Mouse (Mus musculus) limb, embryonic 14.5 days (tissue): Measurements from ENCODE around the gene Syce3. TPM values are rescaled to one million over a fixed set of nuclear protein-coding genes. Genes with fewer than 3 reads are reported as not detected.

Source experiments
- ATAC-seq: fragments of 200-750 bp; cut with Nextera tagmentation; 2 replicates; pipeline ENCODE4 v1.8.0; 2017; ENCODE audit warnings: low read depth, moderate number of reproducible peaks, moderate TSS enrichment; ENCODE audit not compliant: low FRiP score
- DNase-seq: peaks from one replicate; pipeline ENCODE4 v3.0.0-alpha.2; 2015; ENCODE audit warnings: low spot score
- H3K27ac ChIP-seq: fragments of 300-500 bp; sonication (generic); replicated peaks from 2 replicates; pipeline ENCODE4 v1.5.1; 2014; ENCODE audit warnings: low read depth, mild to moderate bottlenecking, low read length, moderate library complexity, mixed read lengths
- H3K27me3 ChIP-seq: fragments of 300-500 bp; sonication (generic); 2 replicates; pipeline ENCODE4 v1.6.1; 2014; ENCODE audit warnings: low read length, mixed read lengths; ENCODE audit not compliant: control insufficient read depth, insufficient read depth
- H3K36me3 ChIP-seq: fragments of 300-500 bp; sonication (generic); 2 replicates; pipeline ENCODE4 v1.6.1; 2014; ENCODE audit warnings: mild to moderate bottlenecking, low read length, moderate library complexity, mixed read lengths; ENCODE audit not compliant: control insufficient read depth, insufficient read depth
- H3K4me1 ChIP-seq: fragments of 300-500 bp; sonication (generic); 2 replicates; pipeline ENCODE4 v1.6.1; 2014; ENCODE audit warnings: antibody characterized with exemption, low read length, mixed read lengths; ENCODE audit not compliant: control insufficient read depth, insufficient read depth
- H3K4me2 ChIP-seq: fragments of 300-500 bp; sonication (generic); replicated peaks from 2 replicates; pipeline ENCODE4 v1.6.1; 2014; ENCODE audit warnings: low read depth, mild to moderate bottlenecking, low read length, moderate library complexity; ENCODE audit not compliant: severe bottlenecking
- H3K4me3 ChIP-seq: fragments of 300-500 bp; sonication (generic); replicated peaks from 2 replicates; pipeline ENCODE4 v1.5.1; 2014; ENCODE audit warnings: low read length
- H3K9ac ChIP-seq: fragments of 300-500 bp; sonication (generic); 2 replicates; pipeline ENCODE4 v1.6.1; 2014; ENCODE audit warnings: mild to moderate bottlenecking, low read depth, low read length, moderate library complexity; ENCODE audit not compliant: severe bottlenecking
- H3K9me3 ChIP-seq: fragments of 300-500 bp; sonication (generic); 2 replicates; pipeline ENCODE4 v1.6.1; 2016; ENCODE audit warnings: low read length; ENCODE audit not compliant: control insufficient read depth
- POLR2A ChIP-seq: fragments of 200-500 bp; IDR thresholded peaks from 2 replicates; pipeline ENCODE4 v1.8.0; 2012; ENCODE audit warnings: inconsistent platforms, mild to moderate bottlenecking, moderate library complexity, borderline replicate concordance; ENCODE audit not compliant: insufficient read depth, insufficient read length; ENCODE audit errors: extremely low read depth
- WGBS: fragments of 180-500 bp; shearing (Covaris S2); extraction: QIAGEN DNeasy Blood & Tissue Kit; methylation state at CpG from one replicate; pipeline ENCODE4 v1.1.7; 2014; 5-methylcytosine and 5-hydroxymethylcytosine counted together
- polyA plus RNA-seq, 2 experiments: library from polyadenylated mRNA; depleted of rRNA in 1 of 2; stranded (reverse) in 1 of 2; unstranded in 1 of 2; fragments of >200 nt; fragmentation: Nextera tagmentation in 1 of 2; extraction: Ambion mirVana in 1 of 2; gene quantifications; 2 replicates each; pipeline versions ENCODE4 v1.2.1 to v1.2.3; 2012 to 2014

The Syce3 gene
- polyA plus RNA-seq, 2 experiments, result not detected

DNA sequence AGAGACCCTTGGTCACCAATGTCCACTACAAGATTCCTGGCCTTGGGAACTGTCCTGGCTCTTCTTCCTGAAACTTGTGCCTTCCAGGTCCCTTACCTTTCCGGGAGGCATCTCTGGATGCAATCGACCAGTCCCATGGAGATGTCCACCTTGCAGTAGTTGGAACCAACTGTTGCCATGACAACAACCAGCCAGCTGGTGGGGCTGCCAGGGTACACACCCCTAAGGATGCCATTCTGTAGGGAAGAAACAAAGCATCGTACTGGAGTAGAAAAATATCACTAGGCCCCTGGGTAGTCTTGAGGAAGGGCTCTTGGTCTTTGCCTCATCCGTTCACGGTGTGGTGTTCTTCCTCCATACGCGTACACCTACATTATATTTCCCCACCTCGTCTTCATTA is 14.3 kb upstream of the Syce3 start:
- ATAC-seq, result no peak
- Histone ChIP-seq H3K4me2 (no peak overlapping the region), H3K36me3 (peaks cover 30% of the 10 kb centered on the region), H3K27me3 (no peaks in the 10 kb centered on the region), H3K9me3 (no peaks in the 10 kb centered on the region), H3K9ac (no peak overlapping the region), H3K4me1 (peaks cover 6% of the 10 kb centered on the region), H3K27ac (no peak overlapping the region), H3K4me3 (no peak overlapping the region)
- no peak for TF ChIP-seq POLR2A
- no peak for DNase-seq
- WGBS, result 86% methylated on average over 8 of the region's 8 CpGs

DNA sequence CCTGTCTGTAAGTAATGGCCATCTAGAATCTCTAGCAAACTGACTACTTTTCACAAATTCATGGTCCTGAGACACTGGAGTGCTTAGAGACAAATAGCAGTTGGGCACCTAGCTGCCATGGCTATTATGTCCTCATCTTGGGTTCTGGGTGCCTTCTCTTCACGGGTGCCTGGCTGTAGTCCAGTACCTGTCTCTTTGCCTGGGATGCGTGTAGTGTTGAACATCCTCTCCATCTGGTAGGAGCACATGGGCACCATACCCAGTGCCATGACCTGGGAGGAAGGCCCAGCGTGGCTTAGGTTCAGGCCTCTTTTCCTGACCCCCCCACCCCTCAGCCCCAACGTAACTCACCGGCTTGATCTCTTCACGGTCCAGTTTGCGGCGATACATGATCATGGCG is 11.6 kb upstream of the Syce3 start:
- DNase-seq (no peak), ATAC-seq (no peak)
- 87% methylated on average over 9 of the region's 9 CpGs for WGBS
- H3K4me3 ChIP-seq, result no peak overlapping the region
- no peaks in the 10 kb centered on the region for H3K27me3 ChIP-seq
- H3K4me2 ChIP-seq, result no peak overlapping the region
- no peak overlapping the region for H3K9ac ChIP-seq
- TF ChIP-seq POLR2A, result no peak
- H3K27ac ChIP-seq, result no peak overlapping the region
- H3K36me3 ChIP-seq, result peaks cover 23% of the 10 kb centered on the region
- no peaks in the 10 kb centered on the region for H3K9me3 ChIP-seq
- no peaks in the 10 kb centered on the region for H3K4me1 ChIP-seq

GRCm38 (mm10) chr15:89415282-89415681 is 5.0 kb upstream of the Syce3 start:
- 89% methylated on average over 8 of the region's 8 CpGs for WGBS

GRCm38 (mm10) chr15:89406691-89407090 is 3.6 kb downstream of the Syce3 start:
- H3K27ac ChIP-seq, result no peak overlapping the region
- ATAC-seq, result no peak
- no peaks in the 10 kb centered on the region for H3K9me3 ChIP-seq
- no peak for TF ChIP-seq POLR2A
- no peaks in the 10 kb centered on the region for H3K4me1 ChIP-seq
- DNase-seq, result no peak
- no peak overlapping the region for H3K4me3 ChIP-seq
- no peak overlapping the region for H3K9ac ChIP-seq
- H3K4me2 ChIP-seq, result no peak overlapping the region
- H3K36me3 ChIP-seq, result no peaks in the 10 kb centered on the region
- no peaks in the 10 kb centered on the region for H3K27me3 ChIP-seq

More at GRCm38 (mm10) chr15:89415282-89415681, 5.0 kb upstream of the Syce3 start:
- ATAC-seq, result no peak
- Histone ChIP-seq H3K9me3 (no peaks in the 10 kb centered on the region), H3K27me3 (no peaks in the 10 kb centered on the region), H3K4me2 (no peak overlapping the region), H3K4me1 (no peaks in the 10 kb centered on the region), H3K4me3 (no peak overlapping the region), H3K9ac (no peak overlapping the region), H3K36me3 (peaks cover 5% of the 10 kb centered on the region), H3K27ac (no peak overlapping the region)
- no peak for TF ChIP-seq POLR2A
- no peak for DNase-seq

- Histone ChIP-seq H3K4me2 (no peak overlapping the region), H3K27ac (no peak overlapping the region), H3K36me3 (no peaks in the 10 kb centered on the region), H3K9ac (no peak overlapping the region), H3K4me3 (no peak overlapping the region), H3K27me3 (no peaks in the 10 kb centered on the region), H3K9me3 (no peaks in the 10 kb centered on the region), H3K4me1 (no peaks in the 10 kb centered on the region)
- DNase-seq, result no peak
- ATAC-seq, result no peak
- TF ChIP-seq POLR2A, result no peak
- WGBS, result 76% methylated on average over 10 of the region's 10 CpGs
Measured at GRCm38 (mm10) chr15:89404831-89405623, 5.3 kb downstream of the Syce3 start.

DNA sequence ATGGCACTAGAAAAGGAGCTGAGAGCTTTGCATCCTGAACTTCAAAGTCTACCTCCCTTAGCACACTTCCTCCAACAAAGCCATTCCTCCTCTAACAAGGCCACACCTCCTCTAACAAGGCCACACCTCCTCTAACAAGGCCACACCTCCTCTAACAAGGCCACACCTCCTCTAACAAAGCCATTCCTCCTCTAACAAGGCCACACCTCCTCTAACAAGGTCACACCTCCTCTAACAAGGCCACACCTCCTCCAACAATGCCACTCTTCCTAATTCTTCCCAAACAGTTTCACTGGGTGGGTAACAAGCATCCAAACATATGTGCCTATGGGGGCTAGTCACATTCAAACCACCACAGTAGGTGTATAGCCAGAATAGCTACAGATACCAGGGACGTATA is 7.8 kb downstream of the Syce3 start:
- H3K27me3 ChIP-seq, result no peaks in the 10 kb centered on the region
- WGBS, result 85% methylated on average over 1 of the region's 1 CpGs

More for the DNA sequence above, 7.8 kb downstream of the Syce3 start:
- Histone ChIP-seq H3K36me3 (no peaks in the 10 kb centered on the region), H3K4me2 (no peak overlapping the region), H3K4me3 (no peak overlapping the region), H3K4me1 (no peaks in the 10 kb centered on the region), H3K27ac (no peak overlapping the region), H3K9ac (no peak overlapping the region), H3K9me3 (no peaks in the 10 kb centered on the region)
- TF ChIP-seq POLR2A, result no peak
- ATAC-seq, result no peak
- DNase-seq, result no peak
